In genomic region chr2:165233491-165234290, GRCm38 (mm10) we compare ENCODE assay signal across 7 mouse cellular contexts. TPM values are rescaled to one million over a fixed set of nuclear protein-coding genes. Genes with fewer than 3 reads are reported as not detected.
A peak's percentile ranks its signal among the peaks of the same experiment; 100 is the strongest.
DNase-seq lines count a peak whose midpoint lies in the region; ATAC-seq and TF ChIP-seq lines count a peak whose summit lies in the region.

No protein-coding gene starts in this region.

- H3K9me3 ChIP-seq in hindbrain, embryonic 15.5 days, result no peaks in the 10 kb centered on the region
- no peaks in the 10 kb centered on the region for H3K9me3 ChIP-seq in limb, embryonic 14.5 days (ENCODE audit: control insufficient read depth, low read length)
- H3K9me3 ChIP-seq in midbrain, embryonic 13.5 days, result no peaks in the 10 kb centered on the region

- peaks cover 44% of the 10 kb centered on the region for H3K4me1 ChIP-seq in hindbrain, embryonic 15.5 days (replicated peaks)
- H3K4me1 ChIP-seq in limb, embryonic 14.5 days (ENCODE audit: control insufficient read depth, insufficient read depth, low read length), result peaks cover 10% of the 10 kb centered on the region; the same call in 1 of the 2 replicates
- peaks cover 65% of the 10 kb centered on the region for H3K4me1 ChIP-seq in midbrain, embryonic 13.5 days (replicated peaks)

- under 1% methylated on average over 66 of the region's 82 CpGs for WGBS in hindbrain, embryonic 15.5 days
- 3% methylated on average over 50 of the region's 82 CpGs for WGBS in limb, embryonic 14.5 days
- under 1% methylated on average over 69 of the region's 82 CpGs for WGBS in midbrain, embryonic 13.5 days

- no peaks in the 10 kb centered on the region for H3K36me3 ChIP-seq in hindbrain, embryonic 15.5 days
- no peaks in the 10 kb centered on the region for H3K36me3 ChIP-seq in limb, embryonic 14.5 days (ENCODE audit: control insufficient read depth, insufficient read depth, low read length)
- H3K36me3 ChIP-seq in midbrain, embryonic 13.5 days, result no peaks in the 10 kb centered on the region

- no peak overlapping the region for H3K27ac ChIP-seq in gastrocnemius, adult 2 months
- H3K27ac ChIP-seq in hindbrain, embryonic 15.5 days (replicated peaks), result peak overlapping the region; percentile 81
- no peak overlapping the region for H3K27ac ChIP-seq in limb, embryonic 14.5 days (replicated peaks; ENCODE audit: low read depth, low read length)
- peak overlapping the region; percentile 91 for H3K27ac ChIP-seq in midbrain, embryonic 13.5 days

- intact Hi-C loops in gastrocnemius, adult 2 months (cut with DNase I), result loop anchor here (1.0 to 2.0 kb wide), 2 partner anchors 104 to 127 kb away; no protein-coding TSS in a partner anchor

- H3K4me3 ChIP-seq in gastrocnemius, adult 2 months, result peak overlapping the region; percentile 79
- peak overlapping the region; percentile 70 for H3K4me3 ChIP-seq in hindbrain, embryonic 15.5 days
- peak overlapping the region; percentile 53 for H3K4me3 ChIP-seq in limb, embryonic 14.5 days (replicated peaks; ENCODE audit: low read length)
- peak overlapping the region; percentile 81 for H3K4me3 ChIP-seq in midbrain, embryonic 13.5 days (replicated peaks)

- peak; percentile 23; the same call in 1 of the 2 replicates for ATAC-seq in hindbrain, embryonic 15.5 days (ENCODE audit: low FRiP score, low read depth)
- ATAC-seq in limb, embryonic 14.5 days (ENCODE audit: low FRiP score, low read depth), result no peak
- peak; percentile 18 for ATAC-seq in midbrain, embryonic 13.5 days

- peak overlapping the region; percentile 96 for H3K4me2 ChIP-seq in hindbrain, embryonic 15.5 days
- H3K4me2 ChIP-seq in limb, embryonic 14.5 days (replicated peaks; ENCODE audit: low read depth, low read length, severe bottlenecking), result peak overlapping the region; percentile 99
- peak overlapping the region; percentile 95 for H3K4me2 ChIP-seq in midbrain, embryonic 13.5 days (replicated peaks)

- peak overlapping the region; percentile 77 for H3K9ac ChIP-seq in hindbrain, embryonic 15.5 days
- H3K9ac ChIP-seq in limb, embryonic 14.5 days (ENCODE audit: low read depth, low read length, severe bottlenecking), result peak overlapping the region; percentile 56
- peak overlapping the region; percentile 89 for H3K9ac ChIP-seq in midbrain, embryonic 13.5 days (replicated peaks)

- DNase-seq in adrenal gland, adult 2 months, result peak; percentile 69
- peak; percentile 73 for DNase-seq in cerebellum, adult 9-11 months
- peak; percentile 74 for DNase-seq in gastrocnemius, adult 2 months
- no peak for DNase-seq in limb, embryonic 14.5 days (ENCODE audit: low spot score)
- DNase-seq in spleen, postnatal 4 days (ENCODE audit: low spot score in 2 of 2), result peak; percentile 45 to 78

- peak; percentile 82 for TF ChIP-seq CTCF in gastrocnemius, adult 2 months (IDR thresholded peaks at IDR 0.05)

- H3K27me3 ChIP-seq in hindbrain, embryonic 15.5 days, result peaks cover 54% of the 10 kb centered on the region
- peaks cover 85% of the 10 kb centered on the region for H3K27me3 ChIP-seq in limb, embryonic 14.5 days (ENCODE audit: control insufficient read depth, insufficient read depth, low read length)
- H3K27me3 ChIP-seq in midbrain, embryonic 13.5 days, result peaks cover 79% of the 10 kb centered on the region

- no peak for TF ChIP-seq POLR2A in limb, embryonic 14.5 days (IDR thresholded peaks at IDR 0.05; ENCODE audit: borderline replicate concordance, extremely low read depth, insufficient read depth, insufficient read length)

RNA-seq across cellular contexts. Expression of gene Cdh22, which starts 1.0 kb away (rescaled TPM):
- total RNA-seq in adrenal gland, adult 2 months (2021), result 1 to 10 TPM in 1 of 2 experiments, under 1 TPM in 1; 0.89 to 1.8 TPM
- polyA plus RNA-seq in adrenal gland, adult 2 months (2012; rRNA removed), result 1.5 and 6.1 TPM in 2 replicates
- total RNA-seq in gastrocnemius, adult 2 months (2021), result under 1 TPM; 0.36 to 0.64 TPM
- 16.4 and 16.6 TPM in 2 replicates for polyA plus RNA-seq in hindbrain, embryonic 15.5 days (2015; fragmentation: Nextera tagmentation; extraction: Ambion mirVana)
- 0.30 and 0.42 TPM in 2 replicates for polyA plus RNA-seq in limb, embryonic 14.5 days (2012; rRNA removed)
- 0.29 and 0.40 TPM in 2 replicates for polyA plus RNA-seq in limb, embryonic 14.5 days (2014; fragmentation: Nextera tagmentation; extraction: Ambion mirVana)
- polyA plus RNA-seq in midbrain, embryonic 13.5 days (2015; fragmentation: Nextera tagmentation; extraction: Ambion mirVana), result 10.4 and 15.7 TPM in 2 replicates

RNA-seq across cellular contexts. Expression of gene Slc35c2, which starts 54.0 kb away (rescaled TPM):
- total RNA-seq in adrenal gland, adult 2 months (2021), result 10 to 100 TPM; 51.0 to 56.6 TPM
- 87.4 and 87.6 TPM in 2 replicates for polyA plus RNA-seq in adrenal gland, adult 2 months (2012; rRNA removed)
- 10 to 100 TPM; 19.6 to 20.6 TPM for total RNA-seq in gastrocnemius, adult 2 months (2021)
- 69.2 and 72.5 TPM in 2 replicates for polyA plus RNA-seq in hindbrain, embryonic 15.5 days (2015; fragmentation: Nextera tagmentation; extraction: Ambion mirVana)
- 54.2 and 74.3 TPM in 2 replicates for polyA plus RNA-seq in limb, embryonic 14.5 days (2012; rRNA removed)
- 51.1 and 51.2 TPM in 2 replicates for polyA plus RNA-seq in limb, embryonic 14.5 days (2014; fragmentation: Nextera tagmentation; extraction: Ambion mirVana)
- polyA plus RNA-seq in midbrain, embryonic 13.5 days (2015; fragmentation: Nextera tagmentation; extraction: Ambion mirVana), result 69.6 and 73.8 TPM in 2 replicates

Comparison
In these comparisons a context has a peak if more than half of its experiments do, and no peak if none do; other contexts are left out.
1. H3K27ac ChIP-seq: peak in hindbrain, embryonic 15.5 days (single experiment) and midbrain, embryonic 13.5 days (single experiment); none in gastrocnemius, adult 2 months (single experiment) and limb, embryonic 14.5 days (single experiment).
2. Peak in every context shown above with its lines, with median percentiles within 50 percentile points of each other: H3K4me3 ChIP-seq, H3K4me2 ChIP-seq and H3K9ac ChIP-seq.